16 mouse cellular contexts compared by ENCODE assay signal in the genomic region with DNA sequence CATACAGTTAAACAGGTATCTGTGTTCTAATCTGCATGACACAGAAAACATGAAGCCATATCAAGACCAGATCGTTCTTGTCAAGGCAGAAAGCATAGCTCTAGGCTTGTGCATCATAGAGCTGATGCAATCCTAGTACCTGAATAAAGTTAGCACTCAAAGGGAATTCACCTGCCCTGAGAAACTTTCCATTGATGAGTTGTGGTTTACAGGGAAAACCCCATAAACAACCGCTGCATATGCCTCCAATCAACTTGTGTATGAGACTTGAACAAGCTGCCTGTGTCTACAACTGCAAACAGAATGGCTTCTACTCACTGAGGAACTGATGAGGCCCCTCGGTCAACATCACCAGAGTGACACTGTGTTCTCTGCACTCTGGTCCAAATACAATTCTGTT.
"Had no signal": no experiment of that assay in that cellular context is flagged by ENCODE, and none has a peak within 500 bp of the region (broad histone marks: within the 10 kb centered on the region; RNA-seq: fewer than 3 reads in every experiment).

No protein-coding gene starts in this region.

- H3K9ac ChIP-seq: lung, embryonic 15.5 days; midbrain, embryonic 12.5 days; neural tube, embryonic 13.5 days; neural tube, embryonic 15.5 days; stomach, embryonic 15.5 days had no signal

- H3K36me3 ChIP-seq: lung, embryonic 15.5 days; midbrain, embryonic 10.5 days; midbrain, embryonic 12.5 days; neural tube, embryonic 13.5 days; neural tube, embryonic 15.5 days; stomach, embryonic 15.5 days had no signal

- H3K9me3 ChIP-seq: lung, embryonic 15.5 days; midbrain, embryonic 10.5 days; midbrain, embryonic 12.5 days; neural tube, embryonic 13.5 days; neural tube, embryonic 15.5 days; stomach, embryonic 15.5 days had no signal

- H3K4me3 ChIP-seq: lung, embryonic 15.5 days; midbrain, embryonic 10.5 days; midbrain, embryonic 12.5 days; myocyte; neural tube, embryonic 13.5 days; neural tube, embryonic 15.5 days; stomach, embryonic 15.5 days had no signal

- H3K4me1 ChIP-seq: lung, embryonic 15.5 days; midbrain, embryonic 10.5 days; midbrain, embryonic 12.5 days; neural tube, embryonic 13.5 days; neural tube, embryonic 15.5 days; stomach, embryonic 15.5 days had no signal

- H3K27me3 ChIP-seq: lung, embryonic 15.5 days; midbrain, embryonic 12.5 days; neural tube, embryonic 13.5 days; neural tube, embryonic 15.5 days; stomach, embryonic 15.5 days had no signal

- H3K27ac ChIP-seq: lung, embryonic 15.5 days; midbrain, embryonic 10.5 days; midbrain, embryonic 12.5 days; neural tube, embryonic 13.5 days; neural tube, embryonic 15.5 days; stomach, embryonic 15.5 days; stomach, postnatal 0 days had no signal

- H3K4me2 ChIP-seq: lung, embryonic 15.5 days; midbrain, embryonic 12.5 days; neural tube, embryonic 13.5 days; neural tube, embryonic 15.5 days; stomach, embryonic 15.5 days had no signal

- DNase-seq: lung, adult 18-20 months; lung, postnatal 4 days; midbrain, embryonic 14.5 days; retina, postnatal 1 day; right cerebral cortex, adult 18-20 months; right cerebral cortex, postnatal 14 days; thymus, adult 2 months; thymus, postnatal 25 days had no signal
